Mouse (Mus musculus) C2C12 (cell line): ENCODE data around the gene Ccdc22.

Experiments used
- CTCF ChIP-seq: IDR thresholded peaks from one replicate; pipeline ENCODE4 v1.5.1; 2011; ENCODE audit not compliant: control insufficient read depth, insufficient read depth, insufficient read length
- MAX ChIP-seq: IDR thresholded peaks from one replicate; pipeline ENCODE4 v1.6.1; 2011; ENCODE audit warnings: mild to moderate bottlenecking, control low read depth
- USF1 ChIP-seq: IDR thresholded peaks from one replicate; pipeline ENCODE4 v1.6.1; 2011; ENCODE audit warnings: low read depth, mild to moderate bottlenecking, control low read depth, moderate library complexity

DNA sequence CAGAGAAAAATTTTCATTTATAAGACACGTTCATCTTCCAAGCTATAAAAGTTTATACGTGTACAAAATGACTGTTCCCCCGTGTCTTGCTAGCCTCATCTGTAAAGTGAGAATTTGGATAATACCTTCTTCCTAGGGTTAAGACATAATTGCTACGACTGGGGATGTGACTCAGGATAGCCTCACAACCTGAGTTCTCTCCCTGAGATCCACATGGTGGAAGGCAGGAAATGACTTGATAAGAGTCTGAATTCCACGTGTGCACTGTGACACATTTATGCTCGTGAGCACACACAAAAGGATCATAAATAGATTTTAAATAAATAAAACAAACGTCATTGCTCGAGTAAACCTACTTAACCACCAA, 241 bp upstream of the Ccdc22 start:
- no peak for TF ChIP-seq CTCF
- no peak for TF ChIP-seq MAX
- TF ChIP-seq USF1, result no peak
